Comparison of ENCODE assay signal across 26 mouse cellular contexts in genomic region chr10:16713143-16713542, GRCm38 (mm10).
DNase-seq lines count a peak whose midpoint lies in the region; ATAC-seq lines count a peak whose summit lies in the region.
"Had no signal": no experiment of that assay in that cellular context is flagged by ENCODE, and none has a peak within 500 bp of the region (broad histone marks: within the 10 kb centered on the region; RNA-seq: fewer than 3 reads in every experiment).

No protein-coding gene starts in this region.

- no peak overlapping the region for H3K9ac ChIP-seq in forebrain, embryonic 13.5 days
- H3K9ac ChIP-seq in forebrain, embryonic 11.5 days (ENCODE audit: low read length), result no peak overlapping the region
- H3K9ac ChIP-seq in kidney, embryonic 15.5 days, result no peak overlapping the region
- H3K9ac ChIP-seq: heart, embryonic 13.5 days; liver, embryonic 14.5 days; midbrain, embryonic 13.5 days; neural tube, embryonic 13.5 days had no signal

- H3K4me2 ChIP-seq in forebrain, embryonic 13.5 days, result no peak overlapping the region
- no peak overlapping the region for H3K4me2 ChIP-seq in forebrain, embryonic 11.5 days (ENCODE audit: low read depth, low read length, severe bottlenecking)
- H3K4me2 ChIP-seq in kidney, embryonic 15.5 days, result no peak overlapping the region
- H3K4me2 ChIP-seq: heart, embryonic 13.5 days; midbrain, embryonic 13.5 days; neural tube, embryonic 13.5 days had no signal

- no peak overlapping the region for H3K27ac ChIP-seq in forebrain, embryonic 13.5 days
- no peak overlapping the region for H3K27ac ChIP-seq in forebrain, embryonic 11.5 days (ENCODE audit: low read depth, low read length)
- no peak overlapping the region for H3K27ac ChIP-seq in kidney, embryonic 15.5 days
- H3K27ac ChIP-seq: heart, adult 2 months; heart, embryonic 13.5 days; liver, embryonic 14.5 days; midbrain, embryonic 13.5 days; neural tube, embryonic 13.5 days had no signal

- no peaks in the 10 kb centered on the region for H3K36me3 ChIP-seq in forebrain, embryonic 13.5 days (ENCODE audit: poor library complexity, severe bottlenecking)
- H3K36me3 ChIP-seq in forebrain, embryonic 11.5 days (ENCODE audit: control insufficient read depth, insufficient read depth, low read length), result no peaks in the 10 kb centered on the region
- no peaks in the 10 kb centered on the region for H3K36me3 ChIP-seq in kidney, embryonic 15.5 days
- H3K36me3 ChIP-seq: heart, embryonic 13.5 days; midbrain, embryonic 13.5 days; neural tube, embryonic 13.5 days had no signal

- WGBS in forebrain, embryonic 13.5 days, result 66% methylated on average over 3 of the region's 3 CpGs
- 76% methylated on average over 3 of the region's 3 CpGs for WGBS in forebrain, embryonic 11.5 days
- WGBS in kidney, embryonic 15.5 days, result 39% methylated on average over 3 of the region's 3 CpGs

- DNase-seq in forebrain, embryonic 11.5 days (ENCODE audit: low spot score), result no peak
- DNase-seq in kidney, adult 18-20 months, result no peak
- peak; percentile 72 for DNase-seq in MN1 (ENCODE audit: low spot score)
- DNase-seq in brain, adult 2 months (ENCODE audit: low read depth, low spot score), result peak; percentile 44
- no peak for DNase-seq in right cerebral cortex, adult 18-20 months
- DNase-seq: adrenal gland, adult 2 months; adrenal gland, postnatal 36 days; B cell, adult 2 months; cerebellum, adult 9-10 months; cerebellum, postnatal 36 days; heart, adult 2 months; heart, postnatal 10 days; kidney, postnatal 14 days; liver; lung, postnatal 4 days; thymus, adult 2 months; thymus, postnatal 36 days had no signal

- no peak overlapping the region for H3K4me3 ChIP-seq in forebrain, embryonic 13.5 days
- H3K4me3 ChIP-seq in forebrain, embryonic 11.5 days (ENCODE audit: low read depth, low read length), result no peak overlapping the region
- no peak overlapping the region for H3K4me3 ChIP-seq in kidney, embryonic 15.5 days (replicated peaks)
- H3K4me3 ChIP-seq: heart, adult 2 months; heart, embryonic 13.5 days; megakaryocyte, embryonic 14.5 days; midbrain, embryonic 13.5 days; neural tube, embryonic 13.5 days had no signal

- H3K9me3 ChIP-seq in forebrain, embryonic 13.5 days (replicated peaks), result no peaks in the 10 kb centered on the region
- no peaks in the 10 kb centered on the region for H3K9me3 ChIP-seq in forebrain, embryonic 11.5 days (ENCODE audit: control insufficient read depth, low read length)
- no peaks in the 10 kb centered on the region for H3K9me3 ChIP-seq in kidney, embryonic 15.5 days (replicated peaks)
- H3K9me3 ChIP-seq: heart, embryonic 13.5 days; megakaryocyte, embryonic 14.5 days; midbrain, embryonic 13.5 days; neural tube, embryonic 13.5 days had no signal

- peak; percentile 27; the same call in 1 of the 2 replicates for ATAC-seq in forebrain, embryonic 13.5 days
- ATAC-seq in forebrain, embryonic 11.5 days (replicated peaks; ENCODE audit: low FRiP score), result no peak
- 0 out of 2 replicates have a peak, but pooled peaks have one; percentile 62 for ATAC-seq in kidney, embryonic 15.5 days (replicated peaks; ENCODE audit: low FRiP score)
- ATAC-seq: activated CD4-positive, CD25-positive, alpha-beta regulatory T cell, adult 4 months; intestine, embryonic 16.5 days; midbrain, embryonic 13.5 days had no signal

- no peaks in the 10 kb centered on the region for H3K27me3 ChIP-seq in forebrain, embryonic 13.5 days
- H3K27me3 ChIP-seq in forebrain, embryonic 11.5 days (ENCODE audit: control insufficient read depth, insufficient read depth, low read length), result no peaks in the 10 kb centered on the region
- no peaks in the 10 kb centered on the region for H3K27me3 ChIP-seq in kidney, embryonic 15.5 days
- H3K27me3 ChIP-seq: heart, embryonic 13.5 days; megakaryocyte, embryonic 14.5 days; midbrain, embryonic 13.5 days; neural tube, embryonic 13.5 days had no signal

- no peaks in the 10 kb centered on the region for H3K4me1 ChIP-seq in forebrain, embryonic 13.5 days
- no peaks in the 10 kb centered on the region for H3K4me1 ChIP-seq in forebrain, embryonic 11.5 days (replicated peaks; ENCODE audit: control insufficient read depth, insufficient read depth, low read length)
- H3K4me1 ChIP-seq in kidney, embryonic 15.5 days, result no peaks in the 10 kb centered on the region
- H3K4me1 ChIP-seq: heart, embryonic 13.5 days; megakaryocyte, embryonic 14.5 days; midbrain, embryonic 13.5 days; neural tube, embryonic 13.5 days had no signal

Comparison
In these comparisons a context has a peak if more than half of its experiments do, and no peak if none do; other contexts are left out.
1. DNase-seq: peak in MN1 (single experiment) and brain, adult 2 months (single experiment); none in forebrain, embryonic 11.5 days (single experiment), kidney, adult 18-20 months (single experiment) and right cerebral cortex, adult 18-20 months (single experiment).